Comparison of ENCODE assay signal across 8 mouse cellular contexts in the genomic region with DNA sequence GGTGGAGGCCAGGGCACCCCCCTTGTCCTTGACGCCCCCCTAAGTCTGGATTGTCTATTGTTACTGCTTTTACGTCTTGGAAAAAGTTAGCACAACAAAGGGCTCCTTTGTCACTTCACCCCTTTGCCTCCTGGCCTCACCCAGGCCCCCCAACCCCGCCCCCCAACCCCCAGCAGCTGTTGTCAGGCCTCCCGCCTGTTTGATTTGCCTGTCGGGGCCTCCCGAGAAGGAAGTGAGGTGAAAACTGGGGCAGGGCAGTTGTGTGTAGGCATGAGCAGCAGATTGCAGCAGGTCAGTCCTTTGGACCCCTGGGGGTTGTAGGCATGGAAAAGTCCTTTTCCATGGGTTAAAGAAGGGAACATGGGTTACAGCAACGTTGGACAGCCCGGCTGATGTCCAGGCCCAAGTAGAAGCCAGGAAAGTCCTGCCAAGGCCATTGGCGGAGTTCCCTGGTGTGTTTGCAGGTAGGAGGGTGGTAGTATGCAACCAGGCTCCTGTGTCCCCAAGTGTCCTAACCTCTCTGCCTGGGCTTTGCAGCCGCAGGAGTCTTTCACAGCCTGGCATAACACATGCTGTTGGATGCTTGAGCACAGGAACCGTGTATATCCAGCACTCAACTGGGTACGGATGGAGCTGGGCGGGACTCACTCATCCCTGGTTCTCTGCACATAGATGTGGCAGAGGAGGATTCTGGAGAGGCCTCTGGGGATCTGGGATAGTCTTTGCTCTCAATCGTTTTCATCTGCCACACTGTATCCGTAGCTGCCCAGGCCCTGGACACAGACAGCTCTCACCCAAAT. TPM values are rescaled to one million over a fixed set of nuclear protein-coding genes. Genes with fewer than 3 reads are reported as not detected.
DNase-seq lines count a peak whose midpoint lies in the region; ATAC-seq lines count a peak whose summit lies in the region.

No protein-coding gene starts in this region.

- peak overlapping the region; percentile 70 for H3K4me3 ChIP-seq in heart, embryonic 10.5 days
- H3K4me3 ChIP-seq in kidney, embryonic 16.5 days (ENCODE audit: low read length): peak overlapping the region; percentile 67; the same call in 1 of the 2 replicates

- H3K4me1 ChIP-seq in heart, embryonic 10.5 days: peaks cover 100% of the 10 kb centered on the region
- peaks cover 98% of the 10 kb centered on the region for H3K4me1 ChIP-seq in kidney, embryonic 16.5 days (ENCODE audit: insufficient read depth, low read length)

- H3K4me2 ChIP-seq in kidney, embryonic 16.5 days (replicated peaks; ENCODE audit: low read depth, low read length): peak overlapping the region; percentile 100

- intact Hi-C loops in left cerebral cortex, postnatal 36 days (cut with DNase I): no loop called here

- 29% methylated on average over 15 of the region's 15 CpGs for WGBS in heart, embryonic 10.5 days
- 22% methylated on average over 15 of the region's 15 CpGs for WGBS in kidney, embryonic 16.5 days

- H3K36me3 ChIP-seq in heart, embryonic 10.5 days: peaks cover 34% of the 10 kb centered on the region
- peaks cover 17% of the 10 kb centered on the region; the same call in 1 of the 2 replicates for H3K36me3 ChIP-seq in kidney, embryonic 16.5 days (ENCODE audit: insufficient read depth, low read length)

- peak overlapping the region; percentile 88 for H3K27ac ChIP-seq in heart, embryonic 10.5 days
- peak overlapping the region; percentile 92 for H3K27ac ChIP-seq in kidney, embryonic 16.5 days (ENCODE audit: low read length)

- peak overlapping the region; percentile 82 for H3K9ac ChIP-seq in kidney, embryonic 16.5 days (replicated peaks; ENCODE audit: low read length)

- ATAC-seq in CD4-positive, CD25-positive, alpha-beta regulatory T cell, adult 4 months: no peak
- no peak for ATAC-seq in kidney, embryonic 16.5 days (ENCODE audit: low FRiP score, low TSS enrichment)

- DNase-seq in CD4-positive, CD25-positive, alpha-beta regulatory T cell, adult 2 months (ENCODE audit: low read depth, low spot score): peak; percentile 22
- DNase-seq in cerebellum, adult 9-10 months: peak; percentile 75
- no peak for DNase-seq in heart, embryonic 10.5 days (ENCODE audit: low spot score)
- DNase-seq in neural tube, embryonic 10.5 days (ENCODE audit: extremely low spot score, low spot score): peak; percentile 71
- DNase-seq in left cerebral cortex, postnatal 36 days (ENCODE audit: low spot score in 2 of 2): no peak
- no peak for DNase-seq in frontal cortex, adult 2 months (ENCODE audit: extremely low spot score in 1 of 2, low spot score in 1 of 2)

- no peaks in the 10 kb centered on the region for H3K9me3 ChIP-seq in heart, embryonic 10.5 days
- H3K9me3 ChIP-seq in kidney, embryonic 16.5 days (ENCODE audit: low read length): no peaks in the 10 kb centered on the region

- no peaks in the 10 kb centered on the region for H3K27me3 ChIP-seq in heart, embryonic 10.5 days (ENCODE audit: insufficient read depth, poor library complexity, severe bottlenecking)
- no peaks in the 10 kb centered on the region for H3K27me3 ChIP-seq in kidney, embryonic 16.5 days (ENCODE audit: insufficient read depth, low read length)

RNA-seq across cellular contexts. Expression of gene Gjd3, which starts 18.0 kb away (rescaled TPM):
- not detected for polyA plus RNA-seq in CD4-positive, CD25-positive, alpha-beta regulatory T cell, adult 4 months (2017; shearing (Covaris generic))
- polyA plus RNA-seq in heart, embryonic 10.5 days (2016; fragmentation: Nextera tagmentation; extraction: Ambion mirVana): 1.0 and 1.1 TPM in 2 replicates
- 0.59 TPM in 1 of 2 replicates, not detected in the other for polyA plus RNA-seq in kidney, embryonic 16.5 days (2015; fragmentation: Nextera tagmentation; extraction: Ambion mirVana)
- total RNA-seq in left cerebral cortex, postnatal 36 days (2021): 1 to 10 TPM; 2.0 TPM
- 2.9 and 3.3 TPM in 2 replicates for polyA plus RNA-seq in frontal cortex, adult 2 months (2012; rRNA removed)

RNA-seq across cellular contexts. Expression of gene Rara, which starts 37.2 kb away (rescaled TPM):
- 1 to 10 TPM; 8.6 to 8.9 TPM for polyA plus RNA-seq in CD4-positive, CD25-positive, alpha-beta regulatory T cell, adult 4 months (2017; shearing (Covaris generic))
- 30.4 and 36.9 TPM in 2 replicates for polyA plus RNA-seq in heart, embryonic 10.5 days (2016; fragmentation: Nextera tagmentation; extraction: Ambion mirVana)
- 31.4 and 32.5 TPM in 2 replicates for polyA plus RNA-seq in kidney, embryonic 16.5 days (2015; fragmentation: Nextera tagmentation; extraction: Ambion mirVana)
- total RNA-seq in left cerebral cortex, postnatal 36 days (2021): 10 to 100 TPM; 10.5 to 11.6 TPM
- polyA plus RNA-seq in frontal cortex, adult 2 months (2012; rRNA removed): 6.4 and 7.9 TPM in 2 replicates

RNA-seq across cellular contexts. Expression of gene Cdc6, which starts 57.2 kb away (rescaled TPM):
- polyA plus RNA-seq in CD4-positive, CD25-positive, alpha-beta regulatory T cell, adult 4 months (2017; shearing (Covaris generic)): 1 to 10 TPM; 4.1 to 8.5 TPM
- 39.3 and 47.7 TPM in 2 replicates for polyA plus RNA-seq in heart, embryonic 10.5 days (2016; fragmentation: Nextera tagmentation; extraction: Ambion mirVana)
- polyA plus RNA-seq in kidney, embryonic 16.5 days (2015; fragmentation: Nextera tagmentation; extraction: Ambion mirVana): 36.2 and 38.6 TPM in 2 replicates
- total RNA-seq in left cerebral cortex, postnatal 36 days (2021): under 1 TPM; 0.39 to 0.47 TPM
- 0.62 and 0.67 TPM in 2 replicates for polyA plus RNA-seq in frontal cortex, adult 2 months (2012; rRNA removed)

RNA-seq across cellular contexts. Expression of gene Top2a, which starts 59.2 kb away (rescaled TPM):
- 10 to 100 TPM; 39.6 to 58.8 TPM for polyA plus RNA-seq in CD4-positive, CD25-positive, alpha-beta regulatory T cell, adult 4 months (2017; shearing (Covaris generic))
- 207 and 238 TPM in 2 replicates for polyA plus RNA-seq in heart, embryonic 10.5 days (2016; fragmentation: Nextera tagmentation; extraction: Ambion mirVana)
- polyA plus RNA-seq in kidney, embryonic 16.5 days (2015; fragmentation: Nextera tagmentation; extraction: Ambion mirVana): 213 and 252 TPM in 2 replicates
- total RNA-seq in left cerebral cortex, postnatal 36 days (2021): 1 to 10 TPM in 1 of 2 experiments, under 1 TPM in 1; 0.66 to 1.8 TPM
- 2.1 and 3.1 TPM in 2 replicates for polyA plus RNA-seq in frontal cortex, adult 2 months (2012; rRNA removed)

Comparison
In these comparisons a context has a peak if more than half of its experiments do, and no peak if none do; other contexts are left out.
1. DNase-seq: peak in CD4-positive, CD25-positive, alpha-beta regulatory T cell, adult 2 months (single experiment), cerebellum, adult 9-10 months (single experiment) and neural tube, embryonic 10.5 days (single experiment); none in heart, embryonic 10.5 days (single experiment), left cerebral cortex, postnatal 36 days (0 of 2) and frontal cortex, adult 2 months (0 of 2).